Mouse (Mus musculus) adrenal gland, postnatal 10 days (tissue): Measurements from ENCODE around the gene Ubqln2. TPM values are rescaled to one million over a fixed set of nuclear protein-coding genes. Genes with fewer than 3 reads are reported as not detected.

Experiments
- DNase-seq: peaks from one replicate; pipeline ENCODE4 v3.0.0; 2021; ENCODE audit warnings: mixed read lengths
- long read RNA-seq, 2 experiments: library from polyadenylated mRNA; stranded (forward); transcript quantifications; one replicate each; pipeline ENCODE4 v2.0.0; 2021
- total RNA-seq, 2 experiments: library from RNA; stranded (reverse); gene quantifications; 2 replicates each; pipeline ENCODE4 v1.2.3; 2021

Ubqln2 gene
- total RNA-seq = 10 to 100 TPM; 42.2 to 43.1 TPM
- long read RNA-seq, experiment 1, transcript Ubqln2-201 (1 exons, 3,344 nt) = major isoform, 8 of 8 reads
- long read RNA-seq, experiment 1, partial matches to known transcripts = 0 of 8 reads
- long read RNA-seq, experiment 1, other reads (novel, unspliced or antisense) = 0 of 8 reads
- long read RNA-seq, experiment 2, transcript Ubqln2-201 (1 exons, 3,344 nt) = major isoform, 14 of 14 reads
- long read RNA-seq, experiment 2, partial matches to known transcripts = 0 of 14 reads
- long read RNA-seq, experiment 2, other reads (novel, unspliced or antisense) = 0 of 14 reads

GRCm38 (mm10) chrX:153497688-153498516 is at the start of gene Ubqln2:
Gene Ubqln2 (plus strand): TSS chrX:153498227.
- peak; percentile 87 for DNase-seq

DNA sequence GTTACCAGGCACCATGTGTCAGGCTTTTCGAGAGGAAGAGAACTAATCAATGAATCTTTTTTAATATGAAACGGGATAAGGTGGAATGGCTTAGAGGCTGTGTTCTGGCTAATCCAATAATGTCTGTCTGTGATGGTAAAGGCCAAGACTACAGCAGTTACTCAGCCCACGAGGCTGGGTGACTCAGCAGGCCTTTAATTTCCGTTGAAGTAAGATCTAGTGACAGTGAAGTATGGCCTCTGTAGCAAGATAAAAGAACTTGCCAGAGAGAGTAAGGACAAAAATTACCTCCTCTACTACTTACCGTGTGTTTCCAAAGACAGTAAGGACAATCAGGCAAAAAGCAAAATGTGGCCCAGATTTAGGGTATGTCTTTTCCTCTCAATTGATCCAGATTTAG is 46.1 kb upstream of the Ubqln2 start:
- DNase-seq = peak; percentile 19

DNA sequence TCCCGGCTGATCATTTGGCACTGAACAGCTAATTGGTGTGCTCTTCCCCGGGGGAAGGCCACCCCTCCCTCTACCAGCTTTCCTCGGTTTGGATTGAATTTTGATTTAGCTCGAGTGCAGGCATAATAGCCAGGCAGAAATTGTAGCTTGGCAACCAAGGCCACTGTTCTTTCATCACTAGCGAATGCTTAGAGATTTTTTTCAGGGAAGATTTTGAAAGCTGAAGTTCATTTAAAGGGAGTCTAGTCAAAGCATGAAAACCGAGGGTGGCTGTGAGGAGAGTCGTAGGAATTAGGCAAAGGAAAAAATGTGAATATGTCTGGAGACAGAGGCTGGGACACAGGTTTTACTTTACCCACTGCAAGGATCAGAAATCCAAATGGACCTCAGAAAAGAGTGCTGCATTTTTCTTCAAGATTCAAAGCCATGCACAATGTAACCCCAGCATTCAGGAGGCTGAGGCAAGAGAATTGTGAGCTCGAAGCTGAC is 21.2 kb upstream of the Ubqln2 start:
- DNase-seq = peak; percentile 51

GRCm38 (mm10) chrX:153492326-153492725 is 5.7 kb upstream of the Ubqln2 start:
- no peak for DNase-seq

DNA sequence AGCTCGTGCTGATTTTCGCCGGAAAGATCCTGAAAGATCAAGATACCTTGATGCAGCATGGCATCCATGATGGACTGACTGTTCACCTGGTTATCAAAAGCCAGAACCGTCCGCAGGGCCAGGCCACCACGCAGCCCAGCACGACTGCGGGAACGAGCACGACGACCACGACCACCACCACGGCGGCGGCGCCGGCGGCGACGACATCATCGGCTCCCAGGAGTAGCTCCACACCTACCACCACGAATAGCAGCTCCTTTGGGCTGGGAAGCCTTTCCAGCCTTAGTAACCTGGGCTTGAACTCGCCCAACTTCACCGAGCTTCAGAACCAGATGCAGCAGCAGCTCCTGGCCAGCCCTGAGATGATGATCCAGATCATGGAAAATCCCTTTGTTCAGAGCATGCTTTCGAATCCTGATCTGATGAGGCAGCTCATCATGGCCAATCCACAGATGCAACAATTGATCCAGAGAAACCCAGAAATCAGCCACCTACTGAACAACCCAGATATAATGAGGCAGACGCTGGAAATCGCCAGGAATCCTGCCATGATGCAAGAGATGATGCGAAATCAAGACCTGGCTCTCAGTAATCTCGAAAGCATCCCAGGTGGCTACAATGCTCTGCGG is 752 bp downstream of the Ubqln2 start:
- no peak for DNase-seq

- DNase-seq = peak; percentile 4
These were observed 1.4 kb downstream of the Ubqln2 start for GRCm38 (mm10) chrX:153499294-153500046.

- DNase-seq = peak; percentile 9
These were observed 2.0 kb downstream of the Ubqln2 start for GRCm38 (mm10) chrX:153500047-153500345.

DNA sequence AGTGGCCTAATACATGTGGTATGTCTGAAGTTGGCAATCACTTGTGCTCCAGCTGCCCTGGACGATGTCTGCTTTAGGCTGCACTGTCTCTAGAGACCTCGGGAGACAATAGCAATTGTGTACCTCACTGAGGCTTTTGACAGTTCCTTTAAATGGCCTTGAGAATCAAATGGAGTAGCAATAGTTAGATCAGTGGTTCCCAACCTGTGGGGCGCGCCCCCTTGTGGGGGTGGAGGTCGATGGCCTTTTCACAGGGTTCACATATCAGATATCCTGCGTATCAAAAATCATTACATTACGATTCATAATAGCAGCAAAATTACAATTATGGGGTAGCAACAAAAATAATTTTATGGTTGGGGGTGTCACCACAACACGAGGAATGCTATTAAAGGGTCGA is 7.9 kb downstream of the Ubqln2 start:
- peak; percentile 65 for DNase-seq

DNA sequence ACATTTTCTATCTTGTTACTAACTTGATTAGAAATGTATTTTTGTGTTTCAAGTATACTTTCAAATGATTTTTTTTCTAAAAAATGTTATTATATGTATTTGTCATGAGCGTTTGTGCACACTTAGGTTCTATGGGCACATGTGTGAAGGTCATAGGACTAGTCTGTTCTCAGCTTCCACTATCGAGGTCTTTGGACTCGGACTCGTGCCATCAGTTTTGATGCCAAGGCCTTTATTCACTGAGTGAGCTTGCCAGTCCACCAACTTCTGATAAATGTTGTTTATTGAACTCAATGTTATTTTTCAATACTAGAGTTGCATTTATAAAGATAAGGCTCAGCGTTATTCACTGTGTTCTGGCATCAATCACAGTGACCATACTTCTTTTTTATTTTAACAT is 17.5 kb downstream of the Ubqln2 start:
- DNase-seq = peak; percentile 18

DNA sequence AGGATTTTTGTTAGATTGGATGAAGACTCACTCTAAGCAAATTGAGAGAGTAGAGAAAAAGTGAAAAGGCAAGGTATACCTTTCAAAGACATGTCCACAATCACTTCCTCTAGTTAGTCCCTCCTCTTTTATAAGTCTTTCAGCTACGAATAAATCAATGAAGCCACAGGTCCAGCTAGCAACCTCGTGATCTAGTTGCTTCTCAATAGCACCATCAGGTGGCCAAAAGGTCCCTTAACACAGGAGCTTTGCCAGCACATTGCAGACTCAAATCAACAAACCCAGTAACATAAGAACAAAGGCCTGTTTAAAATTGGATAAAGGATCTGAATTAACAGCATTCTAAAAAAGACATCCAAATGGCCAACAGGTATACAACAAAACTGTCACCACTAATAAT is 30.4 kb downstream of the Ubqln2 start:
- peak; percentile 7 for DNase-seq

Other genes starting within 250 kb of the Ubqln2 start
- gene Cypt3, start 60.4 kb downstream of the Ubqln2 start, total RNA-seq = not detected
- 10 to 100 TPM; 18.0 to 21.2 TPM for gene Kctd12b, start 198.2 kb downstream of the Ubqln2 start, total RNA-seq
- 10 to 100 TPM; 51.7 to 52.5 TPM for gene Nbdy, start 225.4 kb downstream of the Ubqln2 start, total RNA-seq